Mouse (Mus musculus) liver, adult 2 months (tissue): ENCODE measurements around the gene Arl15. TPM values are rescaled to one million over a fixed set of nuclear protein-coding genes. Genes with fewer than 3 reads are reported as not detected.
A peak's percentile ranks its signal among the peaks of the same experiment; 100 is the strongest.

Experiments
- DNase-seq: peaks from one replicate; pipeline ENCODE4 v3.0.0-alpha.2; 2011; ENCODE audit warnings: low read depth, low spot score; ENCODE audit errors: extremely low read depth
- H3K27ac ChIP-seq: fragments of 200-500 bp; replicated peaks from 2 replicates; pipeline ENCODE4 v1.5.1; 2012; ENCODE audit warnings: low read depth, mild to moderate bottlenecking, control low read depth, inconsistent platforms, low read length; ENCODE audit not compliant: insufficient read depth
- H3K27me3 ChIP-seq: fragments of 200-500 bp; 2 replicates; pipeline ENCODE4 v1.6.1; 2012; ENCODE audit warnings: mild to moderate bottlenecking, moderate library complexity, low read length, inconsistent platforms; ENCODE audit not compliant: control insufficient read depth, insufficient read depth
- H3K36me3 ChIP-seq: fragments of 200-500 bp; 2 replicates; pipeline ENCODE4 v1.6.1; 2012; ENCODE audit warnings: low read length, inconsistent platforms; ENCODE audit not compliant: control insufficient read depth, insufficient read depth
- H3K4me1 ChIP-seq: fragments of 200-500 bp; 2 replicates; pipeline ENCODE4 v1.6.1; 2011; ENCODE audit warnings: low read length; ENCODE audit not compliant: control insufficient read depth, insufficient read depth
- H3K4me3 ChIP-seq: fragments of 200-500 bp; 2 replicates; pipeline ENCODE4 v1.5.1; 2011; ENCODE audit warnings: low read depth, mild to moderate bottlenecking, control low read depth, low read length, moderate library complexity; ENCODE audit not compliant: insufficient read depth
- H3K79me2 ChIP-seq: fragments of 200-500 bp; 2 replicates; pipeline ENCODE4 v1.6.1; 2012; ENCODE audit warnings: inconsistent platforms, mild to moderate bottlenecking, low read length, moderate library complexity; ENCODE audit not compliant: control insufficient read depth, insufficient read depth
- H3K9ac ChIP-seq: fragments of 200-500 bp; 2 replicates; pipeline ENCODE4 v1.6.1; 2012; ENCODE audit warnings: low read depth, mild to moderate bottlenecking, control low read depth, inconsistent platforms, low read length
- CTCF ChIP-seq: fragments of 200-500 bp; IDR thresholded peaks from 2 replicates; pipeline ENCODE4 v1.5.1; 2011; ENCODE audit warnings: low read depth, low read length, control low read depth
- POLR2A ChIP-seq: fragments of 200-500 bp; IDR thresholded peaks from 2 replicates; pipeline ENCODE4 v1.6.1; 2011; ENCODE audit warnings: low read length, control low read depth; ENCODE audit not compliant: insufficient read depth; ENCODE audit errors: extremely low read depth
- WGBS: fragments of 180-500 bp; shearing (Covaris S2); methylation state at CpG from one replicate; pipeline ENCODE4 v1.1.7; 2018; 5-methylcytosine and 5-hydroxymethylcytosine counted together
- polyA plus RNA-seq: library from polyadenylated mRNA; depleted of rRNA; stranded (reverse); fragments of >200 nt; gene quantifications from 2 replicates; pipeline ENCODE4 v1.2.3, GENCODE M21; 2012
- total RNA-seq: library from RNA; depleted of rRNA; stranded (reverse); fragments of >200 nt; gene quantifications from 2 replicates; pipeline ENCODE4 v1.2.3, GENCODE M21; 2014

Gene Arl15
- total and polyA plus RNA-seq, 2 experiments = 1.9 to 6.5 TPM

DNA sequence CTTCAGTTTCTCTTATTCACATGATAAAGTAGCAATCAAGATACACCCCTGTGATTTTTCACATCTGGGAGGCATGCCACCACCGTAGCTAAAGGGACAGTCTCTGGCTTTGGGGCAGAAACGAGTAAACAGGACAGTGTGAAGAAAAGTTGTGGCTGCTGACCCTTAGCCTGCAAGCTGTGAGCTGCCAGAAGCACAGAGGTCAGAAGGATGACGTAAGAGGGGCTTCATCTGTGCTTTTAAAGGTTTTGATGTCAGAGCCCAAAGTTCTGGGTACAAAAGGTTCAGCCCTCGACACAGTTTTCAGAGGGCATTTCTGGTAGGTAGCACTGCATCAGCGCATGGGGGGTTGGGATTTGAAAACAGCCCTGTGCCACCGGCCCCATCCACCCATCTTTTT is 266.0 kb downstream of the Arl15 start:
- no peak overlapping the region; the same call in 1 of the 2 replicates for H3K27ac ChIP-seq
- peak; percentile 98 for DNase-seq

GRCm38 (mm10) chr13:114061234-114061633 is 266.9 kb downstream of the Arl15 start:
- TF ChIP-seq POLR2A (no peak), CTCF (no peak)
- Histone ChIP-seq H3K27ac (no peak overlapping the region), H3K4me1 (peaks cover 11% of the 10 kb centered on the region), H3K79me2 (no peaks in the 10 kb centered on the region), H3K4me3 (no peak overlapping the region), H3K27me3 (no peaks in the 10 kb centered on the region), H3K36me3 (no peaks in the 10 kb centered on the region), H3K9ac (no peak overlapping the region)
- no peak for DNase-seq
- WGBS = 99% methylated on average over 7 of the region's 7 CpGs

More for the DNA sequence above, 266.0 kb downstream of the Arl15 start:
- TF ChIP-seq CTCF (no peak), POLR2A (no peak)
- no peaks in the 10 kb centered on the region for H3K36me3 ChIP-seq
- no peaks in the 10 kb centered on the region for H3K79me2 ChIP-seq
- H3K9ac ChIP-seq = no peak overlapping the region
- 18% methylated on average over 6 of the region's 6 CpGs for WGBS
- peaks cover 9% of the 10 kb centered on the region for H3K4me1 ChIP-seq
- H3K4me3 ChIP-seq = no peak overlapping the region
- no peaks in the 10 kb centered on the region for H3K27me3 ChIP-seq

- peaks cover 17% of the 10 kb centered on the region for H3K4me1 ChIP-seq
- H3K79me2 ChIP-seq = no peaks in the 10 kb centered on the region
- 0 out of 2 replicates have a peak overlapping the region, but pooled peaks have one; percentile 18 for H3K27ac ChIP-seq
- H3K27me3 ChIP-seq = no peaks in the 10 kb centered on the region
- H3K4me3 ChIP-seq = no peak overlapping the region
- 51% methylated on average over 9 of the region's 9 CpGs for WGBS
- H3K9ac ChIP-seq = no peak overlapping the region
- no peak for TF ChIP-seq POLR2A
- TF ChIP-seq CTCF = no peak
- H3K36me3 ChIP-seq = no peaks in the 10 kb centered on the region
- peak; percentile 69 for DNase-seq
These were observed 269.8 kb downstream of the Arl15 start for GRCm38 (mm10) chr13:114064069-114064468.

- H3K27ac ChIP-seq = peak overlapping the region; percentile 95
- TF ChIP-seq POLR2A = no peak
- no peak for TF ChIP-seq CTCF
These were observed 270.7 kb downstream of the Arl15 start for GRCm38 (mm10) chr13:114065012-114065411.

GRCm38 (mm10) chr13:114068421-114068820 is 274.1 kb downstream of the Arl15 start:
- TF ChIP-seq CTCF = no peak
- no peak for TF ChIP-seq POLR2A
- no peak overlapping the region for H3K4me3 ChIP-seq
- H3K27me3 ChIP-seq = no peaks in the 10 kb centered on the region
- peak; percentile 93 for DNase-seq
- WGBS = 41% methylated on average over 5 of the region's 5 CpGs
- H3K4me1 ChIP-seq = peaks cover 16% of the 10 kb centered on the region
- H3K27ac ChIP-seq = peak overlapping the region; percentile 54
- no peaks in the 10 kb centered on the region for H3K36me3 ChIP-seq
- H3K9ac ChIP-seq = peak overlapping the region; percentile 37; the same call in 1 of the 2 replicates
- no peaks in the 10 kb centered on the region for H3K79me2 ChIP-seq

More at GRCm38 (mm10) chr13:114065012-114065411, 270.7 kb downstream of the Arl15 start:
- Histone ChIP-seq H3K4me1 (peaks cover 16% of the 10 kb centered on the region), H3K79me2 (no peaks in the 10 kb centered on the region), H3K36me3 (no peaks in the 10 kb centered on the region), H3K4me3 (no peak overlapping the region), H3K27me3 (no peaks in the 10 kb centered on the region), H3K9ac (peak overlapping the region; percentile 44)
- WGBS = 19% methylated on average over 6 of the region's 6 CpGs
- peak; percentile 91 for DNase-seq

GRCm38 (mm10) chr13:114071439-114071838 is 277.1 kb downstream of the Arl15 start:
- 92% methylated on average over 7 of the region's 7 CpGs for WGBS
- H3K27me3 ChIP-seq = no peaks in the 10 kb centered on the region

More at GRCm38 (mm10) chr13:114071439-114071838, 277.1 kb downstream of the Arl15 start:
- H3K36me3 ChIP-seq = no peaks in the 10 kb centered on the region
- peaks cover 8% of the 10 kb centered on the region; the same call in 1 of the 2 replicates for H3K4me1 ChIP-seq
- no peaks in the 10 kb centered on the region for H3K79me2 ChIP-seq
- no peak overlapping the region for H3K27ac ChIP-seq
- DNase-seq = no peak
- no peak overlapping the region for H3K4me3 ChIP-seq
- TF ChIP-seq POLR2A = no peak
- TF ChIP-seq CTCF = no peak
- H3K9ac ChIP-seq = no peak overlapping the region
